Mouse (Mus musculus): ENCODE data around the gene Atox1. TPM values are rescaled to one million over a fixed set of nuclear protein-coding genes. Genes with fewer than 3 reads are reported as not detected.

Gene Atox1
- polyA plus RNA-seq, 1 experiment from 2014 or later = 260 TPM

GRCm38 (mm10) chr11:55412680-55413415 lies 48.2 kb downstream of the Atox1 start:
- Histone ChIP-seq H3K4me3 (no peak overlapping the region), H3K9ac (no peak overlapping the region), H3K4me1 (replicated peaks) (peaks cover 61% of the 10 kb centered on the region), H3K27ac (peak overlapping the region; percentile 94; the same call in 1 of the 2 replicates), H3K4me2 (no peak overlapping the region; the same call in 1 of the 2 replicates), H3K9me3 (replicated peaks) (no peaks in the 10 kb centered on the region), H3K36me3 (peaks cover 24% of the 10 kb centered on the region), H3K27me3 (no peaks in the 10 kb centered on the region)
- WGBS = 82% methylated on average over 10 of the region's 10 CpGs
- no peak for ATAC-seq (replicated peaks; ENCODE audit: insufficient number of reproducible peaks, insufficient read depth, low FRiP score, low read depth)

GRCm38 (mm10) chr11:55412034-55412433 lies 49.0 kb downstream of the Atox1 start:
- 83% methylated on average over 7 of the region's 7 CpGs for WGBS
- Histone ChIP-seq H3K27me3 (no peaks in the 10 kb centered on the region), H3K4me2 (no peak overlapping the region; the same call in 1 of the 2 replicates), H3K4me3 (no peak overlapping the region), H3K36me3 (peaks cover 32% of the 10 kb centered on the region), H3K27ac (peak overlapping the region; percentile 62), H3K4me1 (replicated peaks) (peaks cover 57% of the 10 kb centered on the region), H3K9me3 (replicated peaks) (no peaks in the 10 kb centered on the region), H3K9ac (no peak overlapping the region)
- ATAC-seq (replicated peaks; ENCODE audit: insufficient number of reproducible peaks, insufficient read depth, low FRiP score, low read depth) = no peak

GRCm38 (mm10) chr11:55410502-55410901 lies 50.5 kb downstream of the Atox1 start:
- no peak overlapping the region for H3K4me3 ChIP-seq
- no peaks in the 10 kb centered on the region for H3K9me3 ChIP-seq (replicated peaks)
- no peak for ATAC-seq (replicated peaks; ENCODE audit: insufficient number of reproducible peaks, insufficient read depth, low FRiP score, low read depth)
- WGBS = 54% methylated on average over 3 of the region's 3 CpGs
- no peak overlapping the region for H3K9ac ChIP-seq
- peak overlapping the region; percentile 62 for H3K27ac ChIP-seq
- H3K4me2 ChIP-seq = no peak overlapping the region
- peaks cover 45% of the 10 kb centered on the region for H3K4me1 ChIP-seq (replicated peaks)
- no peaks in the 10 kb centered on the region for H3K27me3 ChIP-seq
- peaks cover 48% of the 10 kb centered on the region for H3K36me3 ChIP-seq

- no peak overlapping the region for H3K4me3 ChIP-seq
- ATAC-seq (replicated peaks; ENCODE audit: insufficient number of reproducible peaks, insufficient read depth, low FRiP score, low read depth) = no peak
- WGBS = 77% methylated on average over 3 of the region's 3 CpGs
- H3K27ac ChIP-seq = peak overlapping the region; percentile 62
- H3K4me2 ChIP-seq = no peak overlapping the region
- peaks cover 45% of the 10 kb centered on the region for H3K4me1 ChIP-seq (replicated peaks)
- no peaks in the 10 kb centered on the region for H3K27me3 ChIP-seq
- H3K36me3 ChIP-seq = peaks cover 53% of the 10 kb centered on the region
- H3K9ac ChIP-seq = no peak overlapping the region
- H3K9me3 ChIP-seq (replicated peaks) = no peaks in the 10 kb centered on the region
Measured at GRCm38 (mm10) chr11:55410005-55410404, 51.0 kb downstream of the Atox1 start.

GRCm38 (mm10) chr11:55407133-55407532 lies 53.9 kb downstream of the Atox1 start:
- no peak overlapping the region for H3K4me3 ChIP-seq
- no peak overlapping the region for H3K4me2 ChIP-seq
- peaks cover 20% of the 10 kb centered on the region for H3K4me1 ChIP-seq (replicated peaks)
- no peak overlapping the region for H3K9ac ChIP-seq
- no peaks in the 10 kb centered on the region for H3K27me3 ChIP-seq
- 77% methylated on average over 4 of the region's 4 CpGs for whole genome bisulfite sequencing
- H3K36me3 ChIP-seq = peaks cover 78% of the 10 kb centered on the region
- H3K27ac ChIP-seq = peak overlapping the region; percentile 71
- H3K9me3 ChIP-seq (replicated peaks) = no peaks in the 10 kb centered on the region
- no peak for ATAC-seq (replicated peaks; ENCODE audit: insufficient number of reproducible peaks, insufficient read depth, low FRiP score, low read depth)

- peaks cover 90% of the 10 kb centered on the region for H3K36me3 ChIP-seq
- no peak overlapping the region for H3K4me3 ChIP-seq
- H3K9ac ChIP-seq = no peak overlapping the region
- no peaks in the 10 kb centered on the region for H3K27me3 ChIP-seq
- H3K9me3 ChIP-seq (replicated peaks) = no peaks in the 10 kb centered on the region
- WGBS = 59% methylated on average over 8 of the region's 8 CpGs
- ATAC-seq (replicated peaks; ENCODE audit: insufficient number of reproducible peaks, insufficient read depth, low FRiP score, low read depth) = peak; percentile 55
- no peak overlapping the region for H3K4me2 ChIP-seq
- 0 out of 2 replicates have a peak, but pooled peaks cover 7% of the 10 kb centered on the region for H3K4me1 ChIP-seq (replicated peaks)
- H3K27ac ChIP-seq = peak overlapping the region; percentile 71
Measured at GRCm38 (mm10) chr11:55405601-55406469, 55.2 kb downstream of the Atox1 start.

- H3K9ac ChIP-seq = no peak overlapping the region
- 80% methylated on average over 9 of the region's 9 CpGs for WGBS
- no peaks in the 10 kb centered on the region for H3K9me3 ChIP-seq (replicated peaks)
- no peak for ATAC-seq (replicated peaks; ENCODE audit: insufficient number of reproducible peaks, insufficient read depth, low FRiP score, low read depth)
- H3K4me2 ChIP-seq = no peak overlapping the region
- H3K4me1 ChIP-seq (replicated peaks) = 0 out of 2 replicates have a peak, but pooled peaks cover 5% of the 10 kb centered on the region
- no peak overlapping the region for H3K4me3 ChIP-seq
- peaks cover 94% of the 10 kb centered on the region for H3K36me3 ChIP-seq
- H3K27me3 ChIP-seq = no peaks in the 10 kb centered on the region
- H3K27ac ChIP-seq = peak overlapping the region; percentile 71
Measured at GRCm38 (mm10) chr11:55404659-55405457, 56.2 kb downstream of the Atox1 start.

- no peak overlapping the region for H3K9ac ChIP-seq
- H3K4me2 ChIP-seq = no peak overlapping the region
- H3K9me3 ChIP-seq (replicated peaks) = no peaks in the 10 kb centered on the region
- WGBS = 95% methylated on average over 2 of the region's 2 CpGs
- ATAC-seq (replicated peaks; ENCODE audit: insufficient number of reproducible peaks, insufficient read depth, low FRiP score, low read depth) = no peak
- no peak overlapping the region for H3K4me3 ChIP-seq
- no peaks in the 10 kb centered on the region for H3K27me3 ChIP-seq
- peaks cover 22% of the 10 kb centered on the region for H3K4me1 ChIP-seq (replicated peaks)
- no peak overlapping the region for H3K27ac ChIP-seq
- peaks cover 88% of the 10 kb centered on the region for H3K36me3 ChIP-seq
Measured at GRCm38 (mm10) chr11:55400863-55401262, 60.2 kb downstream of the Atox1 start.

GRCm38 (mm10) chr11:55398371-55398770 lies 62.7 kb downstream of the Atox1 start:
- no peak overlapping the region for H3K4me2 ChIP-seq
- H3K4me3 ChIP-seq = no peak overlapping the region
- no peaks in the 10 kb centered on the region for H3K9me3 ChIP-seq (replicated peaks)
- peaks cover 84% of the 10 kb centered on the region for H3K36me3 ChIP-seq
- H3K4me1 ChIP-seq (replicated peaks) = peaks cover 16% of the 10 kb centered on the region
- H3K9ac ChIP-seq = no peak overlapping the region
- H3K27me3 ChIP-seq = no peaks in the 10 kb centered on the region
- peak overlapping the region; percentile 41; the same call in 1 of the 2 replicates for H3K27ac ChIP-seq
- no peak for ATAC-seq (replicated peaks; ENCODE audit: insufficient number of reproducible peaks, insufficient read depth, low FRiP score, low read depth)
- 94% methylated on average over 8 of the region's 8 CpGs for WGBS

- Histone ChIP-seq H3K27me3 (no peaks in the 10 kb centered on the region), H3K36me3 (peaks cover 75% of the 10 kb centered on the region), H3K9ac (no peak overlapping the region), H3K27ac (peak overlapping the region; percentile 41), H3K9me3 (replicated peaks) (no peaks in the 10 kb centered on the region), H3K4me1 (replicated peaks) (peaks cover 16% of the 10 kb centered on the region), H3K4me3 (no peak overlapping the region), H3K4me2 (no peak overlapping the region)
- no peak for ATAC-seq (replicated peaks; ENCODE audit: insufficient number of reproducible peaks, insufficient read depth, low FRiP score, low read depth)
- WGBS = 79% methylated on average over 9 of the region's 9 CpGs
Measured at GRCm38 (mm10) chr11:55397441-55397840, 63.6 kb downstream of the Atox1 start.

- Histone ChIP-seq H3K4me2 (no peak overlapping the region), H3K36me3 (peaks cover 71% of the 10 kb centered on the region), H3K9me3 (replicated peaks) (no peaks in the 10 kb centered on the region), H3K4me1 (replicated peaks) (peaks cover 19% of the 10 kb centered on the region), H3K27me3 (no peaks in the 10 kb centered on the region), H3K27ac (peak overlapping the region; percentile 41), H3K4me3 (no peak overlapping the region), H3K9ac (no peak overlapping the region)
- 52% methylated on average over 2 of the region's 2 CpGs for WGBS
- ATAC-seq (replicated peaks; ENCODE audit: insufficient number of reproducible peaks, insufficient read depth, low FRiP score, low read depth) = no peak
Measured at GRCm38 (mm10) chr11:55397036-55397435, 64.0 kb downstream of the Atox1 start.

Measured in heart, embryonic 15.5 days (tissue).